Mouse (Mus musculus) small intestine, adult 2 months (tissue): ENCODE data around the gene Zfp579.
A peak's percentile ranks its signal among the peaks of the same experiment; 100 is the strongest.

Source experiments
- CTCF ChIP-seq: fragments of 200-500 bp; IDR thresholded peaks from 2 replicates; pipeline ENCODE4 v1.5.1; 2012; ENCODE audit warnings: low read depth, mild to moderate bottlenecking, control low read depth, inconsistent platforms, low read length, moderate library complexity, mixed read lengths; ENCODE audit not compliant: insufficient replicate concordance, insufficient read length; ENCODE audit errors: extremely low read depth
- POLR2A ChIP-seq: fragments of 200-500 bp; IDR thresholded peaks from 2 replicates; pipeline ENCODE4 v1.6.1; 2012; ENCODE audit warnings: low read depth, mild to moderate bottlenecking, control low read depth, inconsistent platforms, low read length, moderate library complexity

DNA sequence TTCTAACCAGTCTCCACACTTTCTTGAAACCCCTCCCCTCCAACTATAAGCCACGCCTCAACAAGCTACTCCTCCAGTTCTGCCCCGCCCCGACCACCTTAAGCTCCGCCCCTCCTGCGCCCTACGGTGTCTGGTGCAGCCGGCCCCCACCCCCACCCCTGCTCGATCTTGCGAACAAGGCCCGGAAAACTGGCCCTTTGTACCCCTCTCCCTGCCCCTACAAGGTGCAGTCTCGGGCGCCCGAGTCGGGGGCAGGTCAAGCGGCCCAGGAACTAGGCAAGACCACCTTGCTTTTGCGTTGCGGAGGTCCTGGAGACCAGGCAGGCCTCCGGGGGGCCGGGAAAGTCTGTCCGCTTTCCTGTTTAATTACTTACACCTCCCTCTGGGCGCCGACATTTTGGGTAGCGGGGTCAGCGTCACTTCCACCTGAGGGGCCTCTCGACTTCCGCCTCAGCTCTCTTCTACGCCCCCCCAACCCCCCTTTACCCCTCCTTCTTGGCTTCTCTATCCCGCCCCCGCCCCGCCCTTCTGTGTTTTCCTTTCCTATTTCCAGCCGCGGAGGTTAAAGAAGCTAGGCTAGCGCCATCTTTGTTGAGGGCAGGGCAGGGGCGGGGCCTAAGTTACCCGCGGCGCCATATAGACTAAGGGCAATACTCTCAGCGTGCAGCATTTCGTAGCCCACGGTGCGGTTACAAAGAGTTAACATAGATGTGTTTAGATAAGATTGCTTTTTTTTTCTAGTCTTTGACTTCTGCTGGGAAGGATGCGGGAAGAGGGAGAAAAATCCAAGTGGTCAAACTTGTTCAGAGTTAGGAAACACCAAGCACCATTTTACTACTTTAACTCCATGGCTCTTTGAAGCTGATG lies 18.5 kb upstream of the Zfp579 start, which contains the start of the genes Zfp524 and Fiz1:
- TF ChIP-seq POLR2A (peak; percentile 51; the same call in 1 of the 2 replicates), CTCF (no peak)
